Mouse (Mus musculus) E14TG2a.4 (cell line): ENCODE results near the gene Slain2.

Source experiments
- H3K27me3 ChIP-seq: 2 replicates; pipeline ENCODE4 v1.6.1; 2014; ENCODE audit warnings: low read length, control low read depth; ENCODE audit not compliant: insufficient read depth
- H3K36me3 ChIP-seq: 2 replicates; pipeline ENCODE4 v1.6.1; 2014; ENCODE audit warnings: low read length, control low read depth; ENCODE audit not compliant: insufficient read depth
- H3K4me1 ChIP-seq: replicated peaks from 2 replicates; pipeline ENCODE4 v1.6.1; 2014; ENCODE audit warnings: low read depth, low read length, control low read depth
- H3K4me3 ChIP-seq: replicated peaks from 2 replicates; pipeline ENCODE4 v1.5.1; 2014; ENCODE audit warnings: mild to moderate bottlenecking, low read length
- H3K9me3 ChIP-seq: 2 replicates; pipeline ENCODE4 v1.6.1; 2014; ENCODE audit warnings: low read length, control low read depth
- CTCF ChIP-seq: conservative IDR thresholded peaks from 2 replicates; pipeline ENCODE4 v1.5.1; 2014; ENCODE audit warnings: low read length
- NANOG ChIP-seq: IDR thresholded peaks from 2 replicates; pipeline ENCODE4 v1.6.1; 2014; ENCODE audit warnings: borderline replicate concordance, low read length, mixed read lengths
- POU5F1 ChIP-seq: IDR thresholded peaks from 2 replicates; pipeline ENCODE4 v1.6.1; 2014; ENCODE audit warnings: low read length, borderline replicate concordance

The Slain2 gene

DNA sequence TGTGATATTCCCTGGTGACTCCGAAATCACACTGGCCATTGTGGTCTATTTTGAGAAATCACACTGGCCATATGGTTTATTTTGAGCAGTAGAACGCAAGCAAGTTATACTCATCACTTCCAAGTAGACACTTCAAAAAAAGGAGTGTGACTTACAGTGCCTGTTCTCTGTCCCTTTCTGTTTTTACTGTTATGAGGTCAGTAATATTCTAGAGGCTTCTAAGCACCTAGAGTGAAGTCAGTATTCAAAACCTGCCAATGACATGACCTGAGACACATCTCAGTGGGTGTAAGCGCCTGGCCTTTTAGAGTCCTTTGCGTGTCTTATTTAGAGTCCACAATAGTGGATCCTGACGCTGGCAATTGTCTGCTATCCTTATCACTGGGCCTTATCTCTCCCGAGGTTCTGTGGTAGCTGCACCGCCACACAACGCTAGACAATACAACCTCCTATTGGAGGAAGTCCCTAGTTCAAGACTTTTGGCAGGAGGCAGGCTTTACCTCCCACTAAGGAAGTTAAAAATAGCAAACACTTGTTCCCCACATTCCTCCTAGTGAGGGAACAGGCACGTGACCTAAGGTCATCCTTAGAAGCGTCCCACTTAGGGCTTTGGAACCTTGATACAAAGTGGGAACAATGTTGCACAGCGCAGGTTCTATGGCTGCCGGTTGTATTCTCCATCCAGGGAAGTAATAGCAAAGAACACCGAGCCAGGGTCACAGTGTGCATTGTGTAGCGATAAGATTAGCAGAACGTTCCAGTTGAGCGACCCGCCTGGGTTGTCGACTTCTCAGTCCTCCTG lies 17.4 kb upstream of the Slain2 start:
- H3K4me1 ChIP-seq, result peaks cover 80% of the 10 kb centered on the region
- H3K4me3 ChIP-seq, result no peak overlapping the region
- no peaks in the 10 kb centered on the region for H3K36me3 ChIP-seq
- no peaks in the 10 kb centered on the region for H3K27me3 ChIP-seq
- no peaks in the 10 kb centered on the region for H3K9me3 ChIP-seq
- TF ChIP-seq NANOG, result no peak
- TF ChIP-seq POU5F1, result no peak
- no peak for TF ChIP-seq CTCF

DNA sequence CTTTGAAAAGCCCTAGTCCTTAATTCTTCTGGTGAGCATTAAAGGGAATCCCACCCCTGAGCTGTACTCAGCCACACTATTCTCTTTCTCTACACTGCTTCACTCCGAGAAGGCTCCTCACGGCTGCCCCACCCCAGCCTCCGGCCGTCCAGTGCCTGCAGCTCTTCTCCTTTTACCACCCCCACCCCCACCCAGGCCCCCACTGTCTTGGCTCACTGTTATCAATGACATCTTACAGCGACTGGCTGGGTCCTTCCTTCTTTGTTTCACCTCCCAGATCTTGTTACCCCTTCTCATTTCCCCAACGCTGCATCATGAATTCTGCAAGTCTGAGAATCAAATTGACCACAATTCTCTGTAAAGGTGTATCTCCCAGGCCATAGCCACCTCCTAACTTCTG lies 16.1 kb upstream of the Slain2 start:
- TF ChIP-seq CTCF (no peak), POU5F1 (no peak), NANOG (no peak)
- no peaks in the 10 kb centered on the region for H3K36me3 ChIP-seq
- H3K4me1 ChIP-seq, result peaks cover 88% of the 10 kb centered on the region
- H3K4me3 ChIP-seq, result no peak overlapping the region
- no peaks in the 10 kb centered on the region for H3K9me3 ChIP-seq
- no peaks in the 10 kb centered on the region for H3K27me3 ChIP-seq

DNA sequence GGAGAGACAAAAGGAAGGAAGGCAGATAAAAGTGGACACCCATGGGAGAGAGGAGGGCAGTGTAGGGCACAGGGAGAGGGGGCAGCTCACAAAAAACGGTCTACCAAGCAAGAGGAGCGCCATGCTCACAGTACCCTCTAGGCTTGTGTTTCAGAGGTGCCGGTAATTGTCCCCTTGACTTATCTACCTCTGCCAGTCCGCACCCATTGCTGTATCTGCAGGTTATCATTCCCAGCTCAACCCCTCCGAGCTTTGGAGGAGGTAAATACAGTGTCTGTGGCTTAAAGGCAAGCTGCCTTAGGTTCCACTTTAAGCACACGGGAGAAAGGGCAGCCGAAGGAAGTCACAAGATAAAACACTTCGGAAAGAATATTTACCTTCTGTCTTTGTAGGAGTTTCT lies 14.8 kb upstream of the Slain2 start:
- H3K9me3 ChIP-seq, result no peaks in the 10 kb centered on the region
- H3K4me3 ChIP-seq, result no peak overlapping the region
- H3K27me3 ChIP-seq, result no peaks in the 10 kb centered on the region
- H3K4me1 ChIP-seq, result peaks cover 94% of the 10 kb centered on the region
- TF ChIP-seq POU5F1 (no peak), CTCF (no peak)
- H3K36me3 ChIP-seq, result no peaks in the 10 kb centered on the region

DNA sequence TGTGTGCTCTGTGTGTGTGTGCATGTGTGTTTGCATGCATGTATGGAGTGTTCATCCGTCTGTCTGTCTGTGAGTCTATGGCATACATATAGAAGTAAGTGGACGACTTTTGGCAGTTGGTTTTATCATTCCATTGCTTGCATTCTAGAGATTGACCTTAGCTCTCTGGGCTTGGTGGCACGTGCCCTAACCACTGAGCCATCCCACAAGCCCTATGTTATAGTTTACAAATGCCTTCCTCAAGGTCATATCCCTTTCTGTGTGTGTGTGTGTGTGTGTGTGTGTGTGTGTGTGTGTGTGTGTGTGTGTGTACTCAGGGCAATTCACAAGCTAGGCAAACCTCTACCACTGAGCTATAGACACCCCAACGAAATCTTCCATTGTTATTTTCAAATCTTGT lies 12.2 kb upstream of the Slain2 start:
- H3K9me3 ChIP-seq, result no peaks in the 10 kb centered on the region
- no peaks in the 10 kb centered on the region for H3K36me3 ChIP-seq
- TF ChIP-seq NANOG, result no peak
- peaks cover 93% of the 10 kb centered on the region for H3K4me1 ChIP-seq
- no peaks in the 10 kb centered on the region for H3K27me3 ChIP-seq
- no peak overlapping the region for H3K4me3 ChIP-seq

DNA sequence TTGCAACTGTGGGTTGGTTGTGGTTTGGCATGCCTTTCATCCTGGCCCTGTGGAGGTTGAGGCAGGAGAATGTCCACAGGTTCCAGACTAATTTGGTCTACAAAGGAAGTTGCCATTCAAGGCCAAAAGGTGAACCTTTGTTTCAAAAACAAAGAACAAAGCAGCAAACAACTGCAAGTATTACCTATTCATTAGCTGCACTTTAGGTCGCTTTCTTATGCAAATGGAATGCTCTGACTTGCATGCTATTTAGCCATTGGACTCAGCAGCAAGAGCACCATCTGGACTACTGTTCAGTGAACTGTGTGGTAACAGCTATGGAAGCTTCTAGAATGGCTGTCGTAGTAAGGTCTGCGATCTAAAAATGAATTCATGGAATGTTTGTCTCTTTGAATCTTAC lies 11.8 kb upstream of the Slain2 start:
- TF ChIP-seq POU5F1 (peak; percentile 99), CTCF (no peak), NANOG (peak; percentile 100)
- no peaks in the 10 kb centered on the region for H3K36me3 ChIP-seq
- no peaks in the 10 kb centered on the region for H3K9me3 ChIP-seq
- 0 out of 2 replicates have a peak, but pooled peaks cover 1% of the 10 kb centered on the region for H3K27me3 ChIP-seq
- peaks cover 88% of the 10 kb centered on the region for H3K4me1 ChIP-seq
- H3K4me3 ChIP-seq, result no peak overlapping the region

DNA sequence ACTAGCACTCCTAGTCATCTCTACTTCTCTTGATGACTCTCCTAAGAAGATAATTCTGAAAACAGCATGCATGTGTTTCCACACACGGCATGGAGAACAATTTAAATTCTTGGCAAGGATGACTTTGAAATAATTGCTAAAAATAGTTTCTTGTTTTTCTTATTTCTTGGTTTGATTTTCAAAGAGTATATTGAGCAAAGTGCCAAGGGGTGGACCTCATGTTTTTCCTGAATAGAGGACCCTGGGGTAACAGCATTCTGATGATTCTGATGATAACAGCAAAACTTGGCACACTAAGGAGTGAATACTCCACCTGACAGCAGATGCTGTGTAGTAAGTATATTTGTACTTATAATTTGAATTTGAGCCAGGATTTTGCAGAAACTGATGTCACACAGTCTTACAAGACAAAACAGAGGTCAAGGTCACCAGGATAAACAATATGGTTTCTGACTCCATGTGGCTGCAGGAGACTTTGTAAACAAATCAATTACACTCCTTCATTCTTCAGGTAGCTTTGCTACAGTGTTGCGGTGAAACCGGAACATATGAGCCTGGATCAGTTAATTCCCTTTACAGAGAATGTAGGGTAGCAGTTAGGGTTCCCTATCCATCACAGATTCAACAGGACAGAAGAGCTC lies 11.1 kb upstream of the Slain2 start:
- Histone ChIP-seq H3K9me3 (no peaks in the 10 kb centered on the region), H3K36me3 (no peaks in the 10 kb centered on the region), H3K27me3 (peaks cover 8% of the 10 kb centered on the region; the same call in 1 of the 2 replicates), H3K4me3 (no peak overlapping the region), H3K4me1 (peaks cover 81% of the 10 kb centered on the region)
- TF ChIP-seq CTCF, result no peak
- no peak for TF ChIP-seq NANOG
- TF ChIP-seq POU5F1, result no peak

DNA sequence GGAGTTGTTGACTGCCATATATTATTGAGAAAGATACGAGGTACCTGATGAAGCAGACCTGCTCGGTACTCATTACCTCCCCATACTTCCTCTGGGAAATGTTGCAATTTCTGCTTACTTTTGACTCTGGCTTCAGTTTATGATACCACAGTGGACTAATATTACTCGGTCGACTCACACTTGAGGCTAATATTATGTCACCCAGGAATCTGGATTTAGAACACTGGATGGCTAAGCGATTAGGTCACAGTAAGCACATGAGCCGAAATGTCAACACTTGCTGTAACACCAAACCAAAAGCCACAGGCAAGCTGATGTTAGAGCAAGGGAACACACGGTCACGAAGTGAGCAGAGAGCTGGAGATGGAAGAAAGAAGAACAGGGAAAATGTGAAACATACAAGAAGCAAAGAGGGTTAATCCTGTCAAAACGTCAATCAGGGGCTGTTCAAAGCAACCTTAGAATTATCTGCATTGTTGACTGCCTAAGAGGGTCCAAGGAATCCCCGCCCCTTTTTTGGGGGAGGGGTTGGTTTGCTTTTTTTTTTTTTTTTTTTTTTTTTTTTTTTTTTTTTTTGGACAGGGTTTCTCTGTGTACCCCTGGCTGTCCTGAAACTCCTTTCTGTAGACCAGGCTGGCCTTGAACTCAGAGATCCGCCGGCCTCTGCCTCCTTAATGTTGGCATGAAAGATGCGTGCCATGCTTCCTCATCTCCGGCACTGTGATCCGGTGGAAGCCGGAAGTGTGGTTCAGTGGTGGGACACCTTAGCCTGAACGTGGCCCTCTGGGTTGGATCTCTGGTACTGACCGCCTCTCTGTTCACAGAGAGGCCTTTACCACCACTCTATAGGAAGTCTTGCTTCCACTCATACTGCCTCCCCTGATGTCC lies 9.0 kb upstream of the Slain2 start:
- Histone ChIP-seq H3K9me3 (no peaks in the 10 kb centered on the region), H3K27me3 (peaks cover 15% of the 10 kb centered on the region), H3K4me1 (peaks cover 61% of the 10 kb centered on the region), H3K4me3 (peak overlapping the region; percentile 21; the same call in 1 of the 2 replicates), H3K36me3 (no peaks in the 10 kb centered on the region)
- TF ChIP-seq NANOG (no peak), CTCF (no peak), POU5F1 (no peak)

DNA sequence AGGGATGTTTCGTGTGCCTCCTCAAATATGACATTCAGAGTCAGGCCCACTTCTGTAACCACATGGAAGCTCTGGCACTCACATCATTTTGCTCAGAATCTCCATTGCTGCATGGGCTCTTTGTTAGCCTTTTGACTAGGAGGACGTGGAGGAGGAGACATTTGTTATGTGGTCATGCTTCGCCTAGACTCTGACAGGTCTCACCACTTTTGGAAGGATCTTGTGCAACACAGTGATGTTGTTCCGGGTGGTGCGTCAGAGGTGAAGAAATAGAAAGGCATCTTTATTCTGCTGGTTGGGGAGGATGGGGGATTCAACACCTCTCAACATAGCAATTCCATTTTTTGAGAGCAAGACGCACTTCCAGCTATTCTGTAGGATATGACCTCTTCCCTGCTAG lies 6.7 kb upstream of the Slain2 start:
- Histone ChIP-seq H3K27me3 (peaks cover 27% of the 10 kb centered on the region), H3K9me3 (no peaks in the 10 kb centered on the region), H3K4me3 (no peak overlapping the region), H3K4me1 (peaks cover 42% of the 10 kb centered on the region), H3K36me3 (no peaks in the 10 kb centered on the region)
- TF ChIP-seq POU5F1 (no peak), CTCF (no peak), NANOG (no peak)
